Mouse (Mus musculus): Measurements from ENCODE around the gene Ptrh2.

The Ptrh2 gene

GRCm38 (mm10) chr11:86668169-86668568 lies 15.6 kb upstream of the Ptrh2 start:
- DNase-seq (ENCODE audit: low read depth, low spot score): no peak

GRCm38 (mm10) chr11:86671041-86671675 lies 12.6 kb upstream of the Ptrh2 start:
- DNase-seq (ENCODE audit: low read depth, low spot score): no peak

GRCm38 (mm10) chr11:86672772-86673171 lies 11.0 kb upstream of the Ptrh2 start:
- DNase-seq (ENCODE audit: low read depth, low spot score): no peak

GRCm38 (mm10) chr11:86675520-86675919 lies 8.3 kb upstream of the Ptrh2 start:
- DNase-seq (ENCODE audit: low read depth, low spot score): no peak

GRCm38 (mm10) chr11:86678957-86679356 lies 4.8 kb upstream of the Ptrh2 start:
- DNase-seq (ENCODE audit: low read depth, low spot score): no peak

- DNase-seq (ENCODE audit: low read depth, low spot score): no peak
Measured at GRCm38 (mm10) chr11:86680729-86681128, 3.1 kb upstream of the Ptrh2 start.

- no peak for DNase-seq (ENCODE audit: low read depth, low spot score)
Measured at GRCm38 (mm10) chr11:86681423-86681822, 2.4 kb upstream of the Ptrh2 start.

- DNase-seq (ENCODE audit: low read depth, low spot score): no peak
Measured at GRCm38 (mm10) chr11:86682861-86683260, 924 bp upstream of the Ptrh2 start.

- no peak for DNase-seq (ENCODE audit: low read depth, low spot score)
Measured at GRCm38 (mm10) chr11:86684126-86685012, 584 bp downstream of the Ptrh2 start.

- DNase-seq (ENCODE audit: low read depth, low spot score): no peak
Measured at GRCm38 (mm10) chr11:86685366-86685765, 1.6 kb downstream of the Ptrh2 start.

GRCm38 (mm10) chr11:86690383-86690782 lies 6.6 kb downstream of the Ptrh2 start:
- DNase-seq (ENCODE audit: low read depth, low spot score): no peak

- DNase-seq (ENCODE audit: low read depth, low spot score): no peak
Measured at GRCm38 (mm10) chr11:86691482-86691881, 7.7 kb downstream of the Ptrh2 start.

GRCm38 (mm10) chr11:86691956-86692355 lies 8.2 kb downstream of the Ptrh2 start:
- no peak for DNase-seq (ENCODE audit: low read depth, low spot score)

- DNase-seq (ENCODE audit: low read depth, low spot score): no peak
Measured at GRCm38 (mm10) chr11:86692546-86692945, 8.8 kb downstream of the Ptrh2 start.

GRCm38 (mm10) chr11:86695461-86695860 lies 11.7 kb downstream of the Ptrh2 start:
- DNase-seq (ENCODE audit: low read depth, low spot score): no peak

- no peak for DNase-seq (ENCODE audit: low read depth, low spot score)
Measured at GRCm38 (mm10) chr11:86701151-86701550, 17.4 kb downstream of the Ptrh2 start.

- DNase-seq (ENCODE audit: low read depth, low spot score): no peak
Measured at GRCm38 (mm10) chr11:86714606-86715005, 30.8 kb downstream of the Ptrh2 start.

- no peak for DNase-seq (ENCODE audit: low read depth, low spot score)
Measured at GRCm38 (mm10) chr11:86717306-86718065, 33.7 kb downstream of the Ptrh2 start.

GRCm38 (mm10) chr11:86718369-86718768 lies 34.6 kb downstream of the Ptrh2 start:
- DNase-seq (ENCODE audit: low read depth, low spot score): no peak

- DNase-seq (ENCODE audit: low read depth, low spot score): no peak
Measured at GRCm38 (mm10) chr11:86719390-86719789, 35.6 kb downstream of the Ptrh2 start.

- no peak for DNase-seq (ENCODE audit: low read depth, low spot score)
Measured at GRCm38 (mm10) chr11:86724004-86724403, 40.2 kb downstream of the Ptrh2 start.

- no peak for DNase-seq (ENCODE audit: low read depth, low spot score)
Measured at GRCm38 (mm10) chr11:86724982-86725381, 41.2 kb downstream of the Ptrh2 start.
